Mouse (Mus musculus) Muller cell, postnatal 12 days (primary cell): ENCODE measurements at regions not wholly inside any gene's neighbourhood (a gene's known extent, or its start where the extent isn't known, plus 50 kb on each side); places are given as distances from the start of the nearest gene placed in this dataset.

Source experiments
- DNase-seq: peaks from one replicate; pipeline ENCODE4 v3.0.0-alpha.2; 2015; ENCODE audit errors: inconsistent ontology term

GRCm38 (mm10) chr19:55011341-55011740 lies 115.7 kb downstream of the Gpam start:
- DNase-seq, result no peak

- DNase-seq, result no peak
These were observed 118.4 kb downstream of the Gpam start for GRCm38 (mm10) chr19:55008463-55009146.

GRCm38 (mm10) chr19:54989982-54990381 lies 137.1 kb downstream of the Gpam start:
- DNase-seq, result no peak

- no peak for DNase-seq
These were observed 142.5 kb downstream of the Gpam start for GRCm38 (mm10) chr19:54984541-54984940.

GRCm38 (mm10) chr19:54982801-54983200 lies 144.2 kb downstream of the Gpam start:
- DNase-seq, result peak; percentile 65

GRCm38 (mm10) chr19:54971440-54972211 lies 155.4 kb downstream of the Gpam start:
- no peak for DNase-seq

- no peak for DNase-seq
These were observed 168.7 kb downstream of the Gpam start for GRCm38 (mm10) chr19:54958328-54958727.

- DNase-seq, result no peak
These were observed 171.9 kb downstream of the Gpam start for GRCm38 (mm10) chr19:54955096-54955495.

GRCm38 (mm10) chr19:54952546-54952945 lies 174.5 kb downstream of the Gpam start:
- DNase-seq, result no peak

- no peak for DNase-seq
These were observed 178.5 kb downstream of the Gpam start for GRCm38 (mm10) chr19:54948359-54949127.

- DNase-seq, result no peak
These were observed 179.5 kb downstream of the Gpam start for GRCm38 (mm10) chr19:54947583-54947982.

GRCm38 (mm10) chr19:54932579-54932978 lies 194.5 kb downstream of the Gpam start:
- DNase-seq, result no peak

- no peak for DNase-seq
These were observed 201.2 kb downstream of the Gpam start for GRCm38 (mm10) chr19:54925888-54926287.

- no peak for DNase-seq
These were observed 207.4 kb downstream of the Gpam start for GRCm38 (mm10) chr19:54919597-54919996.

- DNase-seq, result no peak
These were observed 233.4 kb downstream of the Gpam start for GRCm38 (mm10) chr19:54893622-54894021.

- DNase-seq, result no peak
These were observed 260.0 kb downstream of the Gpam start for GRCm38 (mm10) chr19:54867078-54867477.

- DNase-seq, result no peak
These were observed 271.8 kb downstream of the Gpam start for GRCm38 (mm10) chr19:54855190-54855589.

- peak; percentile 1 for DNase-seq
These were observed 288.8 kb downstream of the Gpam start for GRCm38 (mm10) chr19:54838231-54838630.

- DNase-seq, result no peak
These were observed 290.6 kb downstream of the Gpam start for GRCm38 (mm10) chr19:54836451-54836850.

GRCm38 (mm10) chr19:54822161-54822560 lies 304.9 kb downstream of the Gpam start:
- DNase-seq, result no peak

GRCm38 (mm10) chr19:54820587-54820986 lies 306.5 kb downstream of the Gpam start:
- no peak for DNase-seq

GRCm38 (mm10) chr19:54801123-54801742 lies 325.8 kb downstream of the Gpam start:
- peak; percentile 31 for DNase-seq
